In genomic region chr11:6999329-6999728, GRCm38 (mm10) we compare ENCODE assay signal across 27 mouse cellular contexts.
DNase-seq lines count a peak whose midpoint lies in the region; ATAC-seq lines count a peak whose summit lies in the region.
"Had no signal": no experiment of that assay in that cellular context is flagged by ENCODE, and none has a peak within 500 bp of the region (broad histone marks: within the 10 kb centered on the region; RNA-seq: fewer than 3 reads in every experiment).

No protein-coding gene starts in this region.

- no peaks in the 10 kb centered on the region for H3K27me3 ChIP-seq in kidney, embryonic 16.5 days (ENCODE audit: insufficient read depth, low read length)
- H3K27me3 ChIP-seq: hindbrain, embryonic 12.5 days; liver, embryonic 15.5 days; Patski had no signal

- no peak overlapping the region for H3K4me3 ChIP-seq in kidney, embryonic 16.5 days (ENCODE audit: low read length)
- H3K4me3 ChIP-seq: heart, adult 2 months; hindbrain, embryonic 12.5 days; liver, embryonic 15.5 days had no signal

- H3K9me3 ChIP-seq in kidney, embryonic 16.5 days (ENCODE audit: low read length): no peaks in the 10 kb centered on the region
- H3K9me3 ChIP-seq: hindbrain, embryonic 12.5 days; liver, embryonic 15.5 days had no signal

- H3K27ac ChIP-seq in kidney, embryonic 16.5 days (ENCODE audit: low read length): 0 out of 2 replicates have a peak overlapping the region, but pooled peaks have one; percentile 55
- H3K27ac ChIP-seq: heart, adult 2 months; hindbrain, embryonic 12.5 days; liver, embryonic 15.5 days had no signal

- peaks cover 27% of the 10 kb centered on the region for H3K4me1 ChIP-seq in kidney, embryonic 16.5 days (ENCODE audit: insufficient read depth, low read length)
- H3K4me1 ChIP-seq: hindbrain, embryonic 12.5 days; liver, embryonic 15.5 days had no signal

- H3K9ac ChIP-seq in kidney, embryonic 16.5 days (replicated peaks; ENCODE audit: low read length): no peak overlapping the region
- H3K9ac ChIP-seq: hindbrain, embryonic 12.5 days; liver, embryonic 15.5 days; lung, embryonic 14.5 days had no signal

- peak; percentile 26 to 28 for DNase-seq in frontal cortex, adult 2 months (ENCODE audit: extremely low spot score in 1 of 2, low spot score in 1 of 2)
- no peak for DNase-seq in frontal cortex, postnatal 10 days (ENCODE audit: low spot score in 2 of 2)
- no peak for DNase-seq in kidney, adult 9 months
- peak; percentile 15 for DNase-seq in right cerebral cortex, adult 18-20 months
- no peak for DNase-seq in right cerebral cortex, postnatal 36 days (ENCODE audit: low spot score in 2 of 2)
- DNase-seq in gastrocnemius, postnatal 10 days: no peak
- DNase-seq: adrenal gland, postnatal 10 days; cerebellum, adult 11 months; cerebellum, adult 9-10 months; cerebellum, postnatal 36 days; gastrocnemius, postnatal 36 days; heart, adult 2 months; heart, postnatal 14 days; kidney, postnatal 10 days; liver; lung, embryonic 14.5 days; lung, postnatal 14 days; midbrain, embryonic 14.5 days; right cerebral cortex, postnatal 14 days; thymus, adult 2 months; thymus, postnatal 36 days had no signal

- no peaks in the 10 kb centered on the region for H3K36me3 ChIP-seq in kidney, embryonic 16.5 days (ENCODE audit: insufficient read depth, low read length)
- H3K36me3 ChIP-seq: hindbrain, embryonic 12.5 days; liver, embryonic 15.5 days had no signal

- H3K4me2 ChIP-seq in kidney, embryonic 16.5 days (replicated peaks; ENCODE audit: low read depth, low read length): no peak overlapping the region
- H3K4me2 ChIP-seq: hindbrain, embryonic 12.5 days; liver, embryonic 15.5 days; lung, embryonic 14.5 days had no signal

- ATAC-seq in kidney, embryonic 16.5 days (ENCODE audit: low FRiP score, low TSS enrichment): no peak
- ATAC-seq: forebrain, embryonic 14.5 days; intestine, embryonic 16.5 days; Patski had no signal

Comparison
In these comparisons a context has a peak if more than half of its experiments do, and no peak if none do; other contexts are left out.
1. DNase-seq: peak in frontal cortex, adult 2 months (2 of 2) and right cerebral cortex, adult 18-20 months (single experiment); none in frontal cortex, postnatal 10 days (0 of 2), kidney, adult 9 months (single experiment), right cerebral cortex, postnatal 36 days (0 of 2) and gastrocnemius, postnatal 10 days (single experiment).